Mouse (Mus musculus) midbrain, postnatal 0 days (tissue): ENCODE measurements around the gene Nop2. TPM values are rescaled to one million over a fixed set of nuclear protein-coding genes. Genes with fewer than 3 reads are reported as not detected.

Source experiments
- ATAC-seq: fragments of 200-750 bp; cut with Nextera tagmentation; 2 replicates; pipeline ENCODE4 v1.8.0; 2017; ENCODE audit warnings: moderate number of reproducible peaks, mild to moderate bottlenecking, moderate TSS enrichment, moderate library complexity; ENCODE audit not compliant: low FRiP score
- DNase-seq: peaks from one replicate; pipeline ENCODE4 v3.0.0-alpha.2; 2015; ENCODE audit warnings: low spot score
- H3K27ac ChIP-seq: fragments of 300-500 bp; sonication (generic); 2 replicates; pipeline ENCODE4 v1.5.1; 2014; ENCODE audit warnings: low read depth, mild to moderate bottlenecking, low read length, mixed read lengths
- H3K27me3 ChIP-seq: fragments of 300-500 bp; sonication (generic); 2 replicates; pipeline ENCODE4 v1.6.1; 2014; ENCODE audit warnings: low read length, control low read depth, mixed read lengths; ENCODE audit not compliant: insufficient read depth
- H3K36me3 ChIP-seq: fragments of 300-500 bp; sonication (generic); 2 replicates; pipeline ENCODE4 v1.6.1; 2014; ENCODE audit warnings: low read length, control low read depth, mixed read lengths; ENCODE audit not compliant: insufficient read depth
- H3K4me1 ChIP-seq: fragments of 300-500 bp; sonication (generic); 2 replicates; pipeline ENCODE4 v1.6.1; 2014; ENCODE audit warnings: mild to moderate bottlenecking, control low read depth, antibody characterized with exemption, low read length, mixed read lengths; ENCODE audit not compliant: insufficient read depth
- H3K4me2 ChIP-seq: fragments of 300-500 bp; sonication (generic); 2 replicates; pipeline ENCODE4 v1.6.1; 2014; ENCODE audit warnings: low read depth, mild to moderate bottlenecking, low read length, mixed read lengths; ENCODE audit not compliant: poor library complexity, severe bottlenecking
- H3K4me3 ChIP-seq: fragments of 300-500 bp; sonication (generic); 2 replicates; pipeline ENCODE4 v1.5.1; 2014; ENCODE audit warnings: low read depth, mild to moderate bottlenecking, low read length, moderate library complexity
- H3K9ac ChIP-seq: fragments of 300-500 bp; sonication (generic); replicated peaks from 2 replicates; pipeline ENCODE4 v1.6.1; 2014; ENCODE audit warnings: mild to moderate bottlenecking, low read length, moderate library complexity, mixed read lengths; ENCODE audit not compliant: poor library complexity, severe bottlenecking
- H3K9me3 ChIP-seq: fragments of 300-500 bp; sonication (generic); 2 replicates; pipeline ENCODE4 v1.6.1; 2016; ENCODE audit warnings: low read length, control low read depth
- CTCF ChIP-seq: IDR thresholded peaks from 2 replicates; pipeline ENCODE4 v1.5.1; 2016; ENCODE audit warnings: antibody characterized with exemption, mild to moderate bottlenecking
- WGBS: fragments of 180-500 bp; shearing (Covaris S2); extraction: QIAGEN DNeasy Blood & Tissue Kit; methylation state at CpG from one replicate; pipeline ENCODE4 v1.1.7; 2014; 5-methylcytosine and 5-hydroxymethylcytosine counted together
- polyA plus RNA-seq: library from polyadenylated mRNA; unstranded; fragments of >200 nt; fragmentation: Nextera tagmentation; extraction: Ambion mirVana; gene quantifications from 2 replicates; pipeline ENCODE4 v1.2.1, GENCODE M21; 2015
- total RNA-seq: library from RNA; depleted of rRNA; stranded (reverse); fragments of >200 nt; gene quantifications from 2 replicates; pipeline ENCODE4 v1.2.3, GENCODE M21; 2014

The Nop2 gene
- total and polyA plus RNA-seq, 2 experiments from 2014 or later, result 34.5 to 41.4 TPM

GRCm38 (mm10) chr6:125089521-125090321 lies 42.0 kb upstream of the Nop2 start:
- H3K4me1 ChIP-seq, result peaks cover 16% of the 10 kb centered on the region
- peak overlapping the region; percentile 29; the same call in 1 of the 2 replicates for H3K9ac ChIP-seq
- peak overlapping the region; percentile 89 for H3K27ac ChIP-seq
- H3K9me3 ChIP-seq, result no peaks in the 10 kb centered on the region
- H3K4me3 ChIP-seq, result no peak overlapping the region
- peak overlapping the region; percentile 43 for H3K4me2 ChIP-seq
- no peaks in the 10 kb centered on the region for H3K27me3 ChIP-seq
- DNase-seq (peak; percentile 89), ATAC-seq (peak; percentile 75)
- peak; percentile 16; the same call in 1 of the 2 replicates for TF ChIP-seq CTCF
- no peaks in the 10 kb centered on the region for H3K36me3 ChIP-seq
- WGBS, result 4% methylated on average over 14 of the region's 15 CpGs

DNA sequence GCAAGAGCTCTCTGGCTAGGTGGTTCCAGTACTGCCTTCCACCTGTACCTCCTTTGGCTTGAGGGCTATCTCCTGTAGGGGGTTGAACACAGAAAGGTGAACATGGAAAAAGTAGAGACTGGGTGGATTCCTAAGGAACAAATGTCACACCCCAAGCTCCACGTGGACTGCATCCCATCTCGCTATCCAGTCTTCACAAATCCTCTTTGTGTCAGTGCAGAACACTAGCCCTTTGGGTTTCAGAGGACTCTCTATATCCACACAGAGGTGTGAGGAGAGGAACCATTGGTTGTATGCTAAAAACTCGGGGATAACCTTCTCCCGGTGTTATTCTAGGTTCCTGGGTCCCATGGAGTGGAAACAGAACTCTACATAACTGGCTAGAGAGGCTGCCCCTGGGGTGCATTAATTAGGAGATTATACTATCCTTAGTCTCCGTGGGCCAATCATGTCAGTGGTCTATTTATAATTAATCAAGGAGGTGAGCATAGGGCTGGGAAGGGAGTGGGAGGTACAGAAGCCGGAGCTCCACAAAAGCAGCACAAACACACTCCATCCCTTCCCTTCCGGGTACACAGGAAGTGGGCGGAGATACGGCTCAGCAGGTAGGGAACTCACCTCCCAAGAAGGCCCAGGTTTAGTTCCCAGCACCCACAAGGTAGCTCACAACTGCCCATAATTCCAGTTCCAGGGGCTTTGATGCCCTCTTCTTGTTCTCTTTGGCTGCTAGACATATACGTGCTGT lies 41.2 kb upstream of the Nop2 start:
- no peaks in the 10 kb centered on the region for H3K9me3 ChIP-seq
- WGBS, result 46% methylated on average over 10 of the region's 10 CpGs
- peak overlapping the region; percentile 89 for H3K27ac ChIP-seq
- H3K4me3 ChIP-seq, result no peak overlapping the region
- peaks cover 16% of the 10 kb centered on the region for H3K4me1 ChIP-seq
- H3K36me3 ChIP-seq, result no peaks in the 10 kb centered on the region
- H3K4me2 ChIP-seq, result 0 out of 2 replicates have a peak overlapping the region, but pooled peaks have one; percentile 43
- H3K27me3 ChIP-seq, result no peaks in the 10 kb centered on the region
- no peak for ATAC-seq
- no peak for TF ChIP-seq CTCF
- no peak for DNase-seq
- H3K9ac ChIP-seq, result no peak overlapping the region

- Histone ChIP-seq H3K27ac (no peak overlapping the region), H3K4me3 (no peak overlapping the region), H3K27me3 (no peaks in the 10 kb centered on the region), H3K36me3 (no peaks in the 10 kb centered on the region), H3K9ac (no peak overlapping the region), H3K4me2 (no peak overlapping the region), H3K9me3 (no peaks in the 10 kb centered on the region), H3K4me1 (peaks cover 16% of the 10 kb centered on the region)
- 92% methylated on average over 5 of the region's 5 CpGs for WGBS
- TF ChIP-seq CTCF, result no peak
- DNase-seq (no peak), ATAC-seq (no peak)
These were observed 39.3 kb upstream of the Nop2 start for GRCm38 (mm10) chr6:125092372-125092771.

GRCm38 (mm10) chr6:125094843-125095242 lies 36.9 kb upstream of the Nop2 start:
- H3K4me2 ChIP-seq, result no peak overlapping the region
- H3K27me3 ChIP-seq, result no peaks in the 10 kb centered on the region

DNA sequence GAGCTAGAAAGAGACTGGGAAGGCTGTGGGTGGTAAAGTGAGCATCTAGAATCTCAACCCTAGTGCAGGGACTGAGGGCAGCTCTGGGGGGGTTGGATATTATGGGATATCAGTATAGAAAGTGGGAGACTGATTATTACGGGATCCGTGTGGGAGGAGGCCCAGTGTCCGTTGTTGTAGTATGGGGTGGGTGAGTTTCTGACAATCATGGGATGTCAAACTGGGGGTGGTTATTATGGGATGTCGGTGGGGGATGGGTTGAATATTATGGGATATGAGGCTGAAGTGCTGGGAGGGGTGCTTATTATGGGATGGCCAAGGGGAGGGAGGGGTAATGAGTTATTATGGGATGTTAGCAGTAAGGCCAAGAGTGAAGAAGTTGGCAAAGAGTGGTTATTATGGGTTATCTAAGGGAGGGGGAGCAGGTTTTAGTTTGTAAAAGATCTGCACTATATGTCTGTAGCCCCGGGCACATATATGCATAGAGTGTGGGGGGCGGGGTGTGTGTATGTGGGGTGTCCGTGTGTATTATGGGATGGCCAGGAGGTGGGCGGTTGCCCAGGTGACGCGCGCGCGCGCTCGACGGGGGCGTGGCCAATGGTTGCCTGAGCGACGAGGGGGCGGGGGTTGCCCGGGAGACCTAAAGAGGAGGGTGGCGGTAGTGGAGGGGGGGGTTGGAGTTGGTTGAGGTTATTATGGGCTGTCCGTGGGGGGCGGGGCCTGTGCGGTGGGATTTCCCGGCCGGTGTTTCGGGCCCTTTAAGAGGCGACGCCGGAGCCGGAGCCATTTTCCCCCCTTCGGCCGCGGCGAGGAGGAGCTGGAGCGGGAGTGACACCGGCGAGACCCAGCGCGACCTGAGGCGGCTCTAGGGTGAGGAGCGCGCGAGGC lies 36.1 kb upstream of the Nop2 start, which contains the start of gene Chd4:
Gene Chd4 (plus strand): TSS at position 591 of the 888 bp plus-strand sequence.
- ATAC-seq (peak; percentile 79), DNase-seq (peak; percentile 97)
- no peaks in the 10 kb centered on the region for H3K27me3 ChIP-seq
- H3K9me3 ChIP-seq, result no peaks in the 10 kb centered on the region
- H3K4me1 ChIP-seq, result peaks cover 25% of the 10 kb centered on the region
- peak within 1 kb of the TSS; percentile 91 for H3K4me2 ChIP-seq
- 1% methylated on average over 27 of the region's 45 CpGs for WGBS
- peaks cover 19% of the 10 kb centered on the region for H3K36me3 ChIP-seq
- H3K27ac ChIP-seq, result peak within 1 kb of the TSS; percentile 90
- no peak for TF ChIP-seq CTCF
- peak within 1 kb of the TSS; percentile 92 for H3K9ac ChIP-seq
- H3K4me3 ChIP-seq, result peak within 1 kb of the TSS; percentile 97

More at GRCm38 (mm10) chr6:125094843-125095242, 36.9 kb upstream of the Nop2 start:
- ATAC-seq (no peak), DNase-seq (no peak)
- H3K36me3 ChIP-seq, result peaks cover 13% of the 10 kb centered on the region
- H3K4me1 ChIP-seq, result peaks cover 33% of the 10 kb centered on the region
- peak overlapping the region; percentile 90 for H3K27ac ChIP-seq
- no peak overlapping the region for H3K4me3 ChIP-seq
- TF ChIP-seq CTCF, result no peak
- H3K9me3 ChIP-seq, result no peaks in the 10 kb centered on the region
- no peak overlapping the region for H3K9ac ChIP-seq
- WGBS, result 76% methylated on average over 3 of the region's 3 CpGs
